Mouse (Mus musculus): Measurements from ENCODE around the gene Abcb11. TPM values are rescaled to one million over a fixed set of nuclear protein-coding genes. Genes with fewer than 3 reads are reported as not detected.
"Not testable (repeated sequence)": the region's sequence is repeated elsewhere in the genome, so short reads cannot be mapped to it uniquely, and the experiment has no call there.

The Abcb11 gene
- not detected for total RNA-seq (2022)

DNA sequence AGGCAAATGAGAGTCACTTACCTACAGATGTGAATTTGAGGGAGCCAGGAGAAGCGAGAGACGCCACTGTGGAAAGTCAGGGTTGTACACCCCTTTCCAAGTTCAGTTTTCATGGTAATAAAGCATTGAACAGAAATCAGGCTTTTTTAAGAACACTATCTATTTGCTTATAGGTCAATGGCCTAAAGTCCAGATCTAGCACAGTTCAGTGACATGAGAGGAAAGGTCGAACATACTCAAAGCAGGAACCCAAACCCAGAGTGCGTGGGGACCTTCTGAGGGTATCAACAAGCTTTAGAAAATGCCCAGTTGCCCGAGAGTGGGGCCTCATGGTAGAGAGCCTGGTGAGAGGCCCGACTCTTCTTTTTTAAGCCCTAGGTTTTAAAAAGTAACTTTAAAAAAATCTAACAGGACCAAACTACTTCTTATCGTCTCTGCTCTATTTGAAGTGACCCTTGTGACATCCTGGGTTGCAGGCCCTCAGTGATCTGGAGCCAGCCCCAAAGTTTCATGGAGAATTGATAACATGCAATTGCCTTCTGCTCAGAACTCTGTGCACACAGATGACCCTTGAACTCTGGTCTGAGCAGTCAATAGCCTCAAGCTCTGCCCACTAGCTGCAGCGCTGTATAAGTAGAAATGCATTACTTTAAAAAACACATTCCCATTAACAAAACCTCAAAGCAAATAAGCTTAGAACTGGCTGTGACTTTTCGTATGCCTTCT lies at the start of gene Abcb11:
Gene Abcb11, minus strand, starts transcription at position 121 of the 726 bp plus-strand sequence.
- DNase-seq (ENCODE audit: low spot score in 2 of 2) = no peak

DNA sequence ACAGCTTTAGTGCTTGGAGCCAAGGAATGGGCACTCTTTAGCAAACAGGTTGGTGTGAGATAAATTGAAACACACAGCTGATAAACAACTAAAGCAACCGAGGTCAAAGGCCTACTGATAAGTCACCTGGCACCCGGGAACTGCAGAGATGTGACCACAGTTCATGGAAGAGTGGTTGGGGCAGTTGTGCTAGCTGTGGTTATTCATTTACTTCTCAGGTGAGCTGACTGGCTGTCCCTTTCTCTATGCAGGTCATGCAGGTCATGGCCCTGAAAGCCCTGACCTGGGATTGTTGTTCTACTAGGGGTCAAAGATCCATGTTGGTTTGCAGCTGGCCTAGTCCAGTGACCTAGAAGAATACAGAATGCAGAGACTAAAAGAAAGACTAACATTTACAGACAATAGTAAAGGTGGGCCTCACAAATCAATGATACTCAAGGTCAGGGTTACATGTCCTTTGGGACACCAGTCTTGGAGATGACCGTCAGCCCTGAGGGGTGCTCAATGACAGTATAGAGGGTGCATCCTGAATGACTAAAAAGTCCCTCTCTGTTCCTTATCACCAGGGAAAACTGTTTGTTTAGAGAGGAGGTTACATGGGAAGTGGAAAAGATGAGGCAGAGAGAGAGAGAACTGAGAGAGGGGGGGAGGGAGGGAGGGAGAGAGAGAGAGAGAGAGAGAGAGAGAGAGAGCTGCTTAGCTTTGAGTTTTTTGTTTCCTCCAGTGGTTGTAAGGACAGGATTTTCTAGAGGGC lies 43.9 kb upstream of the Abcb11 start:
- DNase-seq (ENCODE audit: low spot score in 2 of 2) = no peak

DNA sequence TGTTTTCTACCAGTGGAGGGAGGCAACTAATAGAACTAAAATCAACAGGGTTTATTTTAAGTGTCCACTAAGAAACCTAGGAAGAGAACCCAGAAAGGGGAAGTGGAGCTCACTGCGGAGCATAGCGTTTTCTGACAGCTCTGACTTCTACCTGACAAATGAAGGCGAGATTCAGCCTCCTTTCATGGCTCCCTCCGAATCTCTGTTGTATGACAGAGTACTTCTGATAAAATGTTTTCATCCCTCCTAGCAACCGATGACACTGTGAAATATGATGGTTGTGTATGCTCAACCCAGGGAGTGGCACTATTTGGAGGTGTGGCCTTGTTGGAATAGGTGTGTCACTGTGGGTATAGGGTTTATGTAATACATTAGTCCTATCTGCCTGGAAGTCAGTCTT lies 40.4 kb upstream of the Abcb11 start:
- DNase-seq (ENCODE audit: low spot score in 2 of 2) = no peak

DNA sequence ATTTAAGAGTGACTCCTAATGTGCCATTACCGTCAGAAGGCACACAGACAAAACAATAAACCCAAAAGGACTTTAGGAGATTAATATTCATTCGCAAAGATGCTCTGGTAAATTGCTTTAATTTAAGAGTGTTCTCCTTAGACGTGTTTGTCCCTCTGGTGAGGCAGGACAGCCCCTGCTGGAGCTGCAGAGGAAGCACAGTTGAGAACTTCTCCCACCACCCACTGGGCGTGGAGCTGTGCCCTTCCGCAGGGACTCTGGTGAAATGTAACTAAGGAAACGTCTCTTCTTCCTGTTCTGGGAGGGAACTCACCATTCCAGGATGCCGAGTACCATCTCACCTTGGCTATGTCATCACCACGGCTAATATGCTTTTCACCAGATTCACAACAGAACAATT lies 39.3 kb upstream of the Abcb11 start:
- DNase-seq (ENCODE audit: low spot score in 2 of 2) = no peak

DNA sequence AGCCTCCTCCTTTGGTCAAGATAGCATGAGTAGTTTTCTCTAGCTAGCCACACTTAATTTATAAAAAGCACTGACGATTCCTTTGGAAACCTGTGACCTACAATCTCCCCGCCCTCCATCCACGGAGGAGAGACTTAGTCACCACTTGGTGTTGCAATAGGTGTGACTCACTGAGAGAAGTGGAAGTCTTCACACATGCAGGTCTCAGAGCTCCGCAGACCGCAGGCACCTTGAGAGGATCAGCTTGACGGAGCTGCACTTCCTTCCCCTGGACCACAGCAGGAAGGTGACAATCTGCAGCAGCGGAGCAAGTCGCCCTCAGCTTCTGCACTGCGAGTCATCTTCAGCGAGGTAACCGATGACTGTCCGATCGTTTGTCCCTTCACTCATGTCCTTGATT lies 37.9 kb upstream of the Abcb11 start, which contains the start of gene Dhrs9:
Gene Dhrs9, plus strand, starts transcription at position 165 of the 400 bp plus-strand sequence.
- DNase-seq (ENCODE audit: low spot score in 2 of 2) = no peak

DNA sequence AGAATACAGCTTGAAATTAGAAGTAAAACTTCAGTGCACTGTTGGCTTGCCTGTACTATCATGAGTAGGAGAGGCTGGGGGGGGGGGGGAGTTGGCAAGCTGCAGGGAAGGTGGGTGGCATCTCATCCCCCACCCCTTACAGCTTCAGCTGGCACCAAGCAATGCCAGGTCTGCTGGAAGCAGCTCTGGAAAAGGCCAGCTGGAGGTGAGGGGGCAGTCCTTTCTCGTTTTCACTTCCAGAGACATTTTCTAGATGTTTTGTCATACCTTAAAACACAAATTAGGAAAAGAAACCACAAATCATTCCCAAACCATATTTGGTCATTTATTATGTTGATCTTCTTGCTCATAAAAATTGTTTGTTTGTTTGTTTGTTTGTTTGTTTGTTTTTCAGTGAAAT lies 37.4 kb upstream of the Abcb11 start:
- DNase-seq (ENCODE audit: low spot score in 2 of 2) = no peak

DNA sequence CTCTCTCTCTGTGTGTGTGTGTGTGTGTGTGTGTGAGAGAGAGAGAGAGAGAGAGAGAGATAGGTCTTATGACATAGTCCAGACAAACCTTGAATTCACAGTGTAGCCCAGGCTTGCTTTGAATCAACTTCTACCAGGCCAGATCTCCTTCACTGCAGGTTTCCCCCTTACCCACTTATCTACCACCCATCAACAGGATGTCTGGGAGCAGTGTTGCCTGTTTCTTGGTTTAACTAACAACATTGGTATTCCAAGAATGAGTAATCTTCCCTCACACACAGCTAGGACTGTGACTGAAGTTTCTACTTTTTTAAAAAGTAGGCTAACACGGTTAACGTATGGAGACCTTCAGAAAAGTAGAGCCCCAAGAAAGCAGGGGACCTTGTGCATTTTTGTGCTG lies 34.4 kb upstream of the Abcb11 start:
- DNase-seq (ENCODE audit: low spot score in 2 of 2) = no peak

DNA sequence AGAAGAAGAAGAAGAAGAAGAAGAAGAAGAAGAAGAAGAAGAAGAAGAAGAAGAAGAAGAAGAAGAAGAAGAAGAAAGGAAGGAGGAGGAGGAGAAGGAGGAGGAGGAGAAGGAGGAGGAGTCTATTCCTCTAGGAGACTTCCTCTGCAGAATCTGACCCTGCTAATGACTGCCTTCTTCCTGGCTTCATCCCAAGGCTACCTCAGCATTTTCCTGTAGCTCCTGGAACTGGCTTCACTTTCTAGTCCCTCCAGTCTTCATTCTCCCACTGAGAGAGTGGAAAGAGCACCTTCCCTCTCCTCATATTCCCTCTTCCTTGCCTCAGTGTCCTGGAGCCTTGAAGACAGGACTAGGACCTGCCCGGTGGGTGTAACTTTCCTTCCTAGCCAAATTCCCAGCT lies 22.9 kb upstream of the Abcb11 start:
- DNase-seq (ENCODE audit: low spot score in 2 of 2) = no peak

DNA sequence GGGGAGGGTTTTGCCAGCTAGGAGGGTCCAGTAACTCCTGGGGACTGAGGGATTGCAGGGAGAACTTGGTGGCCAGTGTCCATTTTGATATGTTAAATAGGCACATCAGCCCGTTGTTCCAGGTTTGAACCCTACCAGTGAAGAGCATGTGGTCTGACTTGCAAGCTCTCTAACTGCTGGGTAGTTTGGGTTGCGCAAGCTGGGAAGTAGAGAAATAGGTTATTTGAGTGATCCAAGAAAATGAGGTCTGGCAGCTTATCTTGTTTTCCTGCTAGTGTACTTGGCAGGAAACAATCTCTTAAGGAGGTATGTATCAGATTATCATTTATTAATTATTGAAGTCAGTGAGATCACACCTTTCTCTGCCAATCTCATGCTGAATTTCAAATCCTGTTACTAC lies 22.4 kb upstream of the Abcb11 start:
- DNase-seq (ENCODE audit: low spot score in 2 of 2) = no peak

DNA sequence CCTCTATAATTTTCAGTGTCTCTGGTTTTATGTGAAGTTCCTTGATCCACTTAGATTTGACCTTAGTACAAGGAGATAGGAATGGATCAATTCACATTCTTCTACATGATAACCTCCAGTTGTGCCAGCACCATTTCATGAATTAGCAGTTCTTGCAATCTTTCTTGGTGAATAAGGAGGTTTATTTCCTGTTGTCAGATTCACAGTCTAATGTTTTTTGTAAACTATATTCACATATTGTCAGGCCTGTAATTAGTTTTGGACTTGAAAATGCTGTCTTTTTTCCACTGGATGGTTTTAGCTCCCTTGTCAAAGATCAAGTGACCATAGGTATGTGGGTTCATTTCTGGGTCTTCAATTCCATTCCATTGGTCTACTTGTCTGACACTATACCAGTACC lies 13.0 kb upstream of the Abcb11 start:
- not testable (repeated sequence) for DNase-seq (ENCODE audit: low spot score in 2 of 2)

DNA sequence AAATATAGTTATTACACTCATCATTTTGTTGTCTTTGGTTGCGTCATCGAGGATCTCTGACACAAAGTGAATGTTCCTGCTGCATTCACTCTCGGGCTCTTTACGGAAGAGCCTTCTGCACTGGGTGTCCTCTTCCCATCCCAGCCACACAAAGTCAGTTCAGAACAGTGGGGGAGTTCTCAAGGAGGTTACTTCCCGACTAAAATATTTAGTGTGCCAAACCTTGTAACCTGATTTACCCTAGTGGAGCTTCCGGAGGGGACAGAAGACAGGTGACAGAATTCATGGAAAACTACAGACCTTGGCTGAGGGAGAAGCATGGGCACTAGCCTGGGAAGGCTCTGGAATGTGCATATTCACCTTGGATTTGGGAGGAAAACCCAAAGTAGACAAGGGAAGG lies 910 bp downstream of the Abcb11 start:
- no peak for DNase-seq (ENCODE audit: low spot score in 2 of 2)

DNA sequence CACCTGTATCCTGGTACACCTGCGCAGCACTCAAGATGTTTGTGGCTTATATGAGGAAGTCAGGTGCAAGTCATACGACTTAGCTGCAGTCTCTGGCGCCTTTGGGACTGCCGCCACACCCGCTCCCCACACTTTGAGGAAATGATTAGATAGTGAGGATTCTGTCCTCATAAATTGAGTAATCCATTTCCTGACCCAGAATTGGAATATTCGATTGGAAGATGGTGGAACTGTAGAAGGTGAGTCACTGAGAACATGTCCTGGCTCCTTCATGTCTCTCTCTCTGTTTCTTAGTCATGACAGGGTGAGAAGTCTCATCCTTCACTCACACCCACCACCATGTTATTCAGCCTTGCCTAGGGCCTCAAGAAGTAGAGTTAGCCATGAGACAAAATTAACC lies 10.9 kb downstream of the Abcb11 start:
- not testable (repeated sequence) for DNase-seq (ENCODE audit: low spot score in 2 of 2)

DNA sequence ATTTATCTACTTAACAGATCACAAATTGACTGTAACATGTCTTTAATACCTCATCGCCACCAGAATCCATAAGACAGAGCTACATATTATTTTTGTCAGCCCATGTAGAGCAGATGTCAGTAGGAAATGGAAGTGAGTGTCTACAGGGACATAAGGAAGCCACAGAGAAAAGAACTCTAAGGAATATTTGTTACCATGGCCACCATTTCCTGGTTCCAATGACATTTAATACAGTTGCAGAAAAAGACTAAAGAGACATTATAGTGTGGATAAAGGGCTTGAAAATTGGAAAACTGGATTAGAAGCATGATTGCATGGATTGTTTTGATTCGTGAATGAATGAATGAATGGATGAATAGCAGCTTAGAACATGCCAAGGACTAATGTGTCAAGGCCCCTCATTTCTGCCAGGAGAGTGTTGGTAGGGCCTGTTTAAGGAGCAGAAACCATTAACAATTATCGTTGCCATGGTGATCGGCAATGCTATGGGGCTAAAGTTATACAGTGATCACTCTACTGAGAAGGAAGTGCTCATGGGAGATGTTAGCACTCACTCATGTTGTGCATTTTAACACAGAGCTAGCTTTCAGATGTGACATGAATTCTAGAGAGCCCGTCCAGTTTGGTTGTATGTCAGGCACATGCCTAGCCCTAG lies 13.8 kb downstream of the Abcb11 start:
- DNase-seq (ENCODE audit: low spot score in 2 of 2) = no peak

DNA sequence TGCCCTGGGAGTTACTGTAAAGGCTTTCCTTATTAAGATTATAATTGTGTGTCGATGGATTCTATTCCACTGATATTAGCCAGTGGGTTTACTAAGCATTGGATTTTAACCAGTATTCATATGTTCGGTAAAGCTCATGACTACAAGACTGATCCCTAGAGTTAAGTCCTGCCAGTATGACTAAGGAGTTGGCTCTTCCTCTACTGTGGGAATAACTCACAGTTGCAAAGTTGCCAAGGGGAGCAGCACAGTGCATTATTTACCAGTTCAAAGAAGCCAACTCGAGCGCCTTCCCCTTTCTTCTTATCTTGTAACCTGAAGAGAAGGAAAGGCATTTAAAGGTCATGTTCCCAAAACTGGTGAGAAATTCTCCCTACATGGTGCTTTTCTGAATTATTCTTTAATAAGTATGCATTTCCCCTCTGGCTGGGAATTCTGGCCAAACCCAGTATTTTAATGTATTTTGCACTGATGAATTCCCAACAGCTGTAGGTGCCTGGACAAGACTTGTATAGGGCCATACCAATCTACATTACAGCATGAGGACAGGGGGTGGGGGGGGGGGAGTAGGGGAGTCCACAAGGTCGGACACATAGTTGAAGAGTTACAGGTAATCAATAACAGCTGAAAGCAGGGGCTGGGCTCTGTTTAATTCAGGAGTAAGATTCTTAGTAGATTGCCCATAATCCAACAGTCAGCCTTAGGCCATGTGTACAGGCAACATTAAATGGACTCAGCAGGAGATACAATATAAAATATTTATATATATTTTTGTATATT lies 17.3 kb downstream of the Abcb11 start:
- no peak for DNase-seq (ENCODE audit: low spot score in 2 of 2)

DNA sequence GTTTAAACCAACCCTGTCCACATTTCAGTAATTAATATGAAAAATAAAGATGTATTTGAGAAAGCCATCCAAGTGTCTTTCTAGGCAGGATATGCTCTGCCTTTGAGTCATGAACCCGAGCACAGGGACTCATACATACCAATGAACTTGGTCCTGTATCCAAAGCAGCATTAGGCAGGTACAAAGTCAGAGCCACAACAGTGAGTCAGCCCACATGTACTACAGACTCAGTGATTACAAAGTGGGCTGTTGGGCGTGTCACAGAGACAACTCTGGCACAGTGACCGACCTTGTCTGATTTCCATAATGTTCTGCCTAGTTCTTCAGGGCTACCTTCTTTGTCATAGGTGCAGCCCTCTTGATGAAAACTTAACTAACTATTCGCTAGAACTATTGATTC lies 19.4 kb downstream of the Abcb11 start:
- DNase-seq (ENCODE audit: low spot score in 2 of 2) = no peak

DNA sequence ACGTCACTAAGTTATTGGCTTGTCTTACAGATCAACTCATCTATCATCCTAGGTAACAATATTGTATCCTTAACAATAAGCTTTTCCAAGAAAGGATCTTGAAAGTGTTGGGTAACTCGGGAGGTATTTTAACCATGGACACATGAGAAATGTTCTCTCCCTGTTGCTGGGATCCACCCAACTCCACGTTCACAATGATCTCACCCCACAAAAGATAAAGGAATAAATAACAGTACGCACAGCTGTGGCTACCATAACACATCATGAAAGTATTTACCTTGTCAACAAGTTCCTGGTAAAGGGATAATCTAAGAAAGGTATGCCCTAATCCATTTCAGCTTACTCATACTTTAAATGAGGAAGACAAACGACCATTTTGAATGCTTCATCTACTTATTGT lies 21.0 kb downstream of the Abcb11 start:
- no peak for DNase-seq (ENCODE audit: low spot score in 2 of 2)

DNA sequence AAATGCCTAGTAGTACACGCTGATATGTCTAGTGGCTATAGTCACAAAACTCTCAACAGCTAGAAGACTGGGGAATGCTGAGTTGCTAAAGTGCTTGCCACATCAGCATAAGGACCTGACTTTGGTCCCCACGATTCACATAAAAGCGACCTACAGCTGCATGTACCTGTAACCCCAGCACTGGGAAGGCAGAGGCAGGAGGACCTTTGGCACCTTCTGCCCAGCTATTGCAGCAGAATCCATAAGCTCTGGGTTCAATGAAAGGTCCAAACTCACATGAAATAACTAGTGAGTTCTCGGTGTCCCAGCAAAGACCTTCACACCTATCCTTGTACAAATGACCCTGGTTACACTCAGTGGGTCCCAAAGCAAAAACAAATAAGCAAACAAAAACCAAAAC lies 31.1 kb downstream of the Abcb11 start:
- DNase-seq (ENCODE audit: low spot score in 2 of 2) = no peak

DNA sequence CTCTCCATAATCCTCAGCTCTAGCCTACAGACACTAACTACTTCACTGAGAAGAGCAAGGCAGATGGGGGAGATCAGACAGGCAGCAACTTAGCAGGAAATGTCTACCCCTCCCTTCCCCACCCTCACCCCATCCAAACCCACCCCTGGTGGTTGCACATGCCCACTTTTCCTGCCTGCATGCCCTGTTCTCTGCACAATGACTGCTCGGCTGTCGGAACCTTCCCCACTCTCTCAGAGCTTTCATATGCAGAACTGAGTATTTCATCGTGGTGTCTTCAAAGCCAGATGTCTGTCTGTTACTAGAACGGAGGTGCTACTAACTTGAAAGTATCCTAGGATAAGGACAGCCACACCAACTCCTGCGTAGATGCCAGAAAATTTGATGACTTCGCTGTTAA lies 34.3 kb downstream of the Abcb11 start:
- no peak for DNase-seq (ENCODE audit: low spot score in 2 of 2)

DNA sequence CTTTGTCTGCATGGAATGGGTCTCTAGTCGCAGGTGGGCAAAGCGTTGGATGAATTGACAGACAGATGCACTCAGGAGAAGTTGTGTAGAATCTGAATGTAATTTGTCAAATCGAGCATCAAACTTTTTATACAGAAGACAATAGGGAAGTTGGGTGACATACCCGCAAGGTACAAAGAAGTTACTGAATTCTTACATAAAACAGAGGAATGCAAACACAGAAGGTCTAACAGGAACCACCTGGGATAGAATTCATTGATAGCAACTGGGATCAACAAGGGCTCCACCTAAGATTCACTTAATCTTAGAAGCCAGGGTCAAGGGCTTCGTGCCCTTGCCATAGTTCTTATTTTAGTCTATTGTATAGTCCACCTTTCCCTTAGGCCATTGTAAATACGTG lies 41.8 kb downstream of the Abcb11 start:
- not testable (repeated sequence) for DNase-seq (ENCODE audit: low spot score in 2 of 2)

DNA sequence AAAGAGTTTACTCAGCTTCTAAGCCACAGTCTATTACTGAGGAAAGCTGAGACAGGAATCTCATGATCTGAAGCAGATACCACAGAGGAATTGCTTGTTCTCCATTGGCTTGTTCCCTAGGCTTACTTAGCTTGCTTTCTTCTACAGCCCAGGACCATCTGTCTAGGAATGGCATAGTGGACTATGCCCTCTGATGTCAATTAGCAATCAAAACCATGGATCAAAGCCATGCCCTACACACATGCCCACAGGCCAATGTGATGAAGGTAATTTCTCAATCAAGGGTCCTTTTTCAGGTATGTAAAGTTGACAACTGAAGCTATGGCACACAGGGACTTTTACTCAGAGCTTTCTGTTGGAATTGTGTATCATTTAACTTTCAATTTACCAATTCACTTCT lies 47.9 kb downstream of the Abcb11 start:
- no peak for DNase-seq (ENCODE audit: low spot score in 2 of 2)

DNA sequence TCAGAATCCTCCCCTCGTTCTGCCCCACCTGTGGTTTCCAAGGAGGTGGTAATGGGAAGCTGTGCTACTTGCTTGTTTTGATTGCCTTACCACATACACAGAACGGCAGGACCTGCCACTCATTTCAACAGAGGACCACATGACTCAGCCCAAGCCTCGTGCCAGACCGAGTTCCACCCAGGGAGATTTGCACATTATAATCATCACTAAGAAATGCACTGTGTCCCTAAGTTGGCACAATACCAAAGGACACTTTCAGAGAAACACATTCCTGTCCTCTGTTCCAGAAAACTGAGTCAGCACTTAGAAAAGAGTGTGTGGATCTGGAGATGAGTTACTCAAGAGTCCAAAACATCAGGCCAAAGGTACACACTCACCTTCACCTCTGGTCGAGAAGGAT lies 53.4 kb downstream of the Abcb11 start:
- no peak for DNase-seq (ENCODE audit: low spot score in 2 of 2)

DNA sequence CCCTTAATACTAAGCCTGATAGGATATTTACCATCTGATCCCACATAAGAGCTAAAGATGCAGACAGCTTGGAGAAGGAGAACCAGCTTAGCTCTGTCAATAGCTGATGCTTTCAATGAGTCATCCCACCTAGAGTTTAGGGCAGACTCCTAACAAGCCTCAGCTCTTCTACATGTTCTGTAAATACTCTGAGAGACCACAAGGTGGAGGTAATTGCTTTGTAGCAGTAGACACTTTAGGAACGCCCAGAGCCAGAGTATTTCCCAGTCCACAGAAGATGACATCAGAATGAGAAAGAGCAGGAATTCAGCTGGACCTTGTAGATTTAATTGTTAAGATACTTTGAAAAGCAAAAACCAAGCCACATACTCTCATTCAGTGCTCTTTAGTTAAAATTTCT lies 66.5 kb downstream of the Abcb11 start:
- DNase-seq (ENCODE audit: low spot score in 2 of 2) = no peak

All from layer of hippocampus, adult 8-10 months (tissue).